Mouse (Mus musculus): ENCODE measurements around the gene Cav1.

DNA sequence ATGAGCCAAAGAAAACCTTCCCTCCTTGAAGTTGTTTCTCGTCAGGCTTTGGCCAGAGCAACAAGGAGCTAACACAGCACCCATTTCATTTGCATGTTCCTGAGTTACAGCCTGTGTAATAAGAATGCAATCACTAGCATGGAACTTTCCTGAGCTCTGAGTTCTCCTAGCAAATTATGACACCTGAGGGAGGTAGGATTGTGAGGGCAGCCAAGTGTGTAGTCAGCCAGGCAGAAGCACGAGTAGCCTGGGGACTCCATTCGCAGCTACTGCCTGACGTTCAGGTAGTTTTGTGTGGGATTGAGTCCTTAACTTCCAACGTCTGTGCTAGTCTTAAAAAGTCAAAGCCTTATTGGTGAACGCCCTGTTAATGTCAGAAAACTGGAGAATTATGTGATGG lies 75.6 kb downstream of the Cav1 start:
- TF ChIP-seq CTCF (IDR thresholded peaks at IDR 0.05; ENCODE audit: insufficient read depth, low read depth, low read length) (no peak), POLR2A (IDR thresholded peaks at IDR 0.05; ENCODE audit: insufficient read depth, low read depth, low read length) (no peak)
